Mouse (Mus musculus): ENCODE results near the gene Olfr1392.
A peak's percentile ranks its signal among the peaks of the same experiment; 100 is the strongest.
"Not testable (repeated sequence)": the region's sequence is repeated elsewhere in the genome, so short reads cannot be mapped to it uniquely, and the experiment has no call there.

Olfr1392 gene

GRCm38 (mm10) chr11:49252048-49252447 lies 33.0 kb upstream of the Olfr1392 start:
- no peak for DNase-seq (ENCODE audit: low spot score in 2 of 2)

- DNase-seq (ENCODE audit: low spot score in 2 of 2): no peak
These were observed 32.0 kb upstream of the Olfr1392 start for GRCm38 (mm10) chr11:49253035-49253434.

- no peak for DNase-seq (ENCODE audit: low spot score in 2 of 2)
These were observed 25.8 kb upstream of the Olfr1392 start for GRCm38 (mm10) chr11:49259296-49259695.

DNA sequence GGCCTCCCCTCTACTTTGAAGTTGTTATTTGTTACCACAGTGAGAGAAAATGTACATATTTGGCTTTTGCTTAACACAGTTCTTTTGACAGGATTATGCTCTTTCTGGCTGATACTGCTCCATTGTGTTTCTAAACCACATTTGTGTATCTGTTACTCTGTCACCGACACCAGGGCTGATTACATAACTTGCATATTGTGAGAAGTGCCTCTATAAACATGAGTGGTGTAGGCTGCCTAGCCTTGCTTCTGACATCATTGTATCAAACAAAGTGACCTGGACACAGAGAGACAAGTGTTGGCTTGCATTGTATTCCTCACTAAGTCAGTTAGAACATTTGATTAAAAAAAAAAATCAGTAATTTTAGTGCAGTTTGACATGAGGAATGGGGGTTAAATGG lies 25.3 kb upstream of the Olfr1392 start:
- DNase-seq (ENCODE audit: low spot score in 2 of 2): no peak

DNA sequence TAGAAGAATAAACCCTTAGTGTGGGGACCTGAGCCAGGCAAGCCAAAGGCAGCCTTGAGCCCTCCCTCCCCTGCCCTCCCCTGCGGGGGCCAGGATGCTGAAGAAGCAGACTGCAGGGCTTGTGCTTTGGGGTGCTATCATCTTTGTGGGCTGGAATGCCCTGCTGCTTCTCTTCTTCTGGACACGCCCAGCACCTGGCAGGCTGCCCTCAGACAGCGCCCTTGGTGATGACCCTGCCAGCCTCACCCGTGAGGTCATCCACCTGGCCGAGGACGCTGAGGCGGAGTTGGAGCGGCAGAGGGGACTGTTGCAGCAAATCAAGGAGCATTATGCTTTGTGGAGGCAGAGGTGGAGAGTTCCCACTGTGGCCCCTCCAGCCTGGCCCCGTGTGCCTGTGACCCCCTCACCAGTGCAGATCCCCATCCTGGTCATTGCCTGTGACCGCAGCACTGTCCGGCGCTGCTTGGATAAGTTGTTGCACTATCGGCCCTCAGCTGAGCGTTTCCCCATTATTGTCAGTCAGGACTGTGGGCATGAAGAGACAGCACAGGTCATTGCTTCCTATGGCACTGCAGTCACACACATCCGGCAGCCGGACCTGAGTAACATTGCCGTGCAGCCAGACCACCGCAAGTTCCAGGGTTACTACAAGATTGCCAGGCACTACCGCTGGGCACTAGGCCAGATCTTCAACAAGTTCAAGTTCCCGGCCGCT lies 24.3 kb upstream of the Olfr1392 start:
- no peak for DNase-seq (ENCODE audit: low spot score in 2 of 2)

DNA sequence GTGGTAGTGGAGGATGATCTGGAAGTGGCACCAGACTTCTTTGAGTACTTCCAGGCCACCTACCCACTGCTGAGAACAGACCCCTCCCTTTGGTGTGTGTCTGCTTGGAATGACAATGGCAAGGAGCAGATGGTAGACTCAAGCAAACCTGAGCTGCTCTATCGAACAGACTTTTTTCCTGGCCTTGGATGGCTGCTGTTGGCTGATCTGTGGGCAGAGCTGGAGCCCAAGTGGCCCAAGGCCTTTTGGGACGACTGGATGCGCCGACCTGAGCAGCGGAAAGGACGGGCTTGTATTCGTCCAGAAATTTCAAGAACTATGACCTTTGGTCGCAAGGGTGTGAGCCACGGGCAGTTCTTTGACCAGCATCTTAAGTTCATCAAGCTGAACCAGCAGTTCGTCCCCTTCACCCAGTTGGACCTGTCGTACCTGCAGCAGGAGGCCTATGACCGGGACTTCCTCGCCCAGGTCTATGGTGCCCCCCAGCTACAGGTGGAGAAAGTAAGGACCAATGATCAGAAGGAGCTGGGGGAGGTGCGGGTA lies 23.7 kb upstream of the Olfr1392 start:
- DNase-seq (ENCODE audit: low spot score in 2 of 2): no peak

GRCm38 (mm10) chr11:49262286-49262685 lies 22.8 kb upstream of the Olfr1392 start:
- DNase-seq (ENCODE audit: low spot score in 2 of 2): no peak

DNA sequence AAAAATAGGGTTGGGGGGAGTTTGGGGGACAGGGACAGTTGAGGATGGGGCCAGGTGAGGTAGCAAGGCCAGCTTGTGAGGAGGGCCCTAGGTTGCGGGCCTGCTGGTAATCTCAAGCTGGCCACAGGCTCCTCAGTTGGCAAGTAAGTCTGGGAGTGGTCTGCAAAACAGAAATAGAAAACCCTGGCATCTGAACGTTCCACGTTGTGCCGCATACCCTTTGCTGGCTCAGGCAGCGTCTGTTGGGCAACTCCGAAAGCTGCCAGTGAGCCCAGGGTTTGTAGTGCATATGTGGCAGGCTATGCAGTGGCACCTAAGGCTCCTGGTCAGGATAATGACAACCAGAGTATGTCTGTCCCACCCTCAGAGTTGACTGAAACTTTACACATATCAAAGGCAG lies 21.9 kb upstream of the Olfr1392 start:
- DNase-seq (ENCODE audit: low spot score in 2 of 2): no peak

- no peak for DNase-seq (ENCODE audit: low spot score in 2 of 2)
These were observed 21.0 kb upstream of the Olfr1392 start for GRCm38 (mm10) chr11:49264081-49264480.

DNA sequence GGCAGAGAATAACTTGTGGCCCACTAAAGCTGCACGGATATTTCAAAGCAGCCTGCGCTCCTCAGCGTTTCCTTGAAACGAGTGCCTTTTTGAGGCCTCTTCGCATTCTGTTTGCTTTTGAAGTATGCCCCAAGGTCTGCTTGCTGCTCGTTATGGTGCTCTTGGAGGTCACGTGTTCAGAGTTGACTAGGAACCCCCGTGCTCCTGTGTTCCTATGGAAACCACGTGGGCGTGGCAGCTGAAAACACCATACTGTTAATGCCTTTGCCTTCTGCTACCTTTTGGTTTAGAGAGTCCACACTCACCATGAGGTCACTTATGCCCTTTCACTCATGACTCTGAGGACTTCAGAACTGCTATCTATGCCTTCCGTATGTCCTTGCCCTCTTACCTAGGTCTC lies 20.5 kb upstream of the Olfr1392 start:
- no peak for DNase-seq (ENCODE audit: low spot score in 2 of 2)

GRCm38 (mm10) chr11:49265101-49265500 lies 20.0 kb upstream of the Olfr1392 start:
- no peak for DNase-seq (ENCODE audit: low spot score in 2 of 2)

DNA sequence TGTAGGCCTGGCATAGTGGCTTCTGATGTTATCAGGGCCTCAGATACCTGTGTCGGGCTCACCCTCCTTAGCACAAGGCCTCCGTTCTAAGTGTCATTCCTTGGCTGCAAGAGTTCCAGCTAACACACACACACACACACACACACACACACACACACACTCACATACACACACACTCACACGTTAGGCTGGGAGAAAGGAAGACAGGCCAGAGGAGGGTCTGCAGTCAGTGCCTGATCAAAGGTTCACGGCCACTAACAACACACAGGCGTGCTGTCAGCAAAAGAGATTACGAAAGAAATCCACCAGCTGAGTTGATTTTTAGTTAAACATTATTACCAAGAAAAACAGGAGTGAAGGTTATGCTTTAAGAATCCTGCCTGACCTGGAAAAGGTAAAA lies 18.4 kb upstream of the Olfr1392 start:
- DNase-seq (ENCODE audit: low spot score in 2 of 2): no peak

- no peak for DNase-seq (ENCODE audit: low spot score in 2 of 2)
These were observed 17.8 kb upstream of the Olfr1392 start for GRCm38 (mm10) chr11:49267316-49267715.

- no peak for DNase-seq (ENCODE audit: low spot score in 2 of 2)
These were observed 17.0 kb upstream of the Olfr1392 start for GRCm38 (mm10) chr11:49267970-49268579.

- no peak for DNase-seq (ENCODE audit: low spot score in 2 of 2)
These were observed 15.3 kb upstream of the Olfr1392 start for GRCm38 (mm10) chr11:49269761-49270160.

DNA sequence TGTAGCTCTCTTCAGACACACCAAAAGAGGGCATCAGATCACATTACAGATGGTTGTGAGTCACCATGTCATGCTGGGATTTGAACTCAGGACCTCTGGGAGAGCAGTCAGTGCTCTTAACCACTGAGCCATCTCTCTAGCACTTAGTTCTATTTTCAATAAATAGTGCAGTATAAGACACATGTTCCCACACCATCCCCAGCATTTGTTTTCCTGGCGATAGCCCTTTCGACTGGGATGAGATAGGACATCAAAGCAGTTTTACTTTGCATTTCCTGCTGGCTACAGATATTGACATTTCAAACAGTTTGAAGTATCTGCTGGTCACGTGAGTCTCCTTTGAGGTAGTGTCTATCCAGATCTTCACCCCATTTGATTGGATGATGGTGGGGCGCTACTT lies 14.7 kb upstream of the Olfr1392 start:
- DNase-seq (ENCODE audit: low spot score in 2 of 2): no peak

DNA sequence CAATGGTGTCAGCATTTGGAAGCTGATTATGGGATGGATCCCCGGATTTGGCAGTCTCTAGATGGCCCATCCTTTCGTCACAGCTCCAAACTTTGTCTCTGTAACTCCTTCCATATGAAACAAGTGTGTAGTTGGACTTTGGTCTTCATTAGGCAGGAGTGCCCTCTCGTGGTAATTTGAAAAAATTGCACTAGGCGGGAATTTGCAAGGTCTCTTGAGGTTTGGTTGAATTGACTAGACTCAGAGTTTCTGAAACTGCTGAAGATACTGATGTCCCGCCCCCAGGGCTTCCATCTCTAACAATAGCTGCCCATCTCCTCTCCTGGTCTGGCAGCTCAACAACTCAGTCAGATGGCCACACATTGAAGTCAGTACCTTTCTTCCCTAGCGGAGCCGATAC lies 13.7 kb upstream of the Olfr1392 start:
- DNase-seq (ENCODE audit: low spot score in 2 of 2): no peak

DNA sequence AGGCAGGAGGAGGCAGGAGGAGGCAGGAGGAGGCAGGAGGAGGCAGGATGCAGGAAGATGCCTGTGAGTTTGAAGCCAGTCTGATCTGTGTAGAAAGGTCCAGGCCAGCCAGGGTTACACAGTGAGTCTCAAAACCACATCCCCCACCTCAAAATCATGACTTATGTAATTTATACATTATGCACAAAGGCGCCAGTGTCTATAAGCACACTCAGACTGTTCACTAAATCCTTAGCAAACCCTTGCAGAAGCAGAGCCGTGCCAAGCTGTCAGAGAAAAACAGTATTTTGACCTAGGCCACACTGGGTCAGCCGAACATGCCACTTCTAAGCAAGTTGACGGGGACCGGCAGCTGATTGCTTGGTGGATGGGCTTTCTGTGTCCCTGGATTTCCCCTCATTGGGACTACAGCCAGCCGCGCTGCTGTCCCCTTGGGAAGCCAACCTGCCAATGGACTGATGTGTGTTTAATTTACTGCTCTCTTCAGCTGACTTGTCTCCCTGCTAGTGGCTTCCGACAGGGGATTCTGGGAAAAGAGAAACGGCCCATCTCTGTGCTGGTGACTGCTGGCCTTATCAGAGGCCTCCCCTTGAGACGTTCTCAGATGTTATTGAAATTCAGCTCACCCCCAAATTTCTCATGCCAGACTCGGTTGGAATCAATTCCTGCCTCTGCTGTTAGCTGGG lies 11.1 kb upstream of the Olfr1392 start:
- DNase-seq (ENCODE audit: low spot score in 2 of 2): no peak

- DNase-seq (ENCODE audit: low spot score in 2 of 2): no peak
These were observed 6.9 kb upstream of the Olfr1392 start, which contains the start of gene Olfr1393 for GRCm38 (mm10) chr11:49278222-49278621. Gene Olfr1393, plus strand, starts transcription at chr11:49278304.

DNA sequence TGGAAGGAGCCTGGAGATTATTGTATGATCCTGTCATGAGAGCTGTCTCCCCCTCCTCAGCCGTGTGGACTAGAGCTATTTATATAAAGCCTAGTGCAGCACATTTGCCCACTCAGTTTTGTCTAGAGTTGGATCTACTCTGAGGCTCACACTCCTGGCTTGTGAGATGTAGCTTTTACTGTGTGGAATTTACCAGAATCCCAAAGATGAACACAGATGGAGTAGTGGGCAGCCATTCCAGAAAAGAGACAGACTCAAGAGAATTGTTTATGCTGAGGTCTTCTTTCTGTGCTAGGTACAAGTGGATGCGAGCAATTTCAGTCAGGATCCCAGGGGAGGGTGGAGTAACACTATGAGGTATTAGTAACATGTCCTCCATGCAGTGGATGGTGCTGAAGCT lies 2.2 kb downstream of the Olfr1392 start:
- peak; percentile 22 to 54 for DNase-seq (ENCODE audit: low spot score in 2 of 2)

GRCm38 (mm10) chr11:49292777-49293176 lies 7.7 kb downstream of the Olfr1392 start:
- DNase-seq (ENCODE audit: low spot score in 2 of 2): peak; percentile 35 to 61

DNA sequence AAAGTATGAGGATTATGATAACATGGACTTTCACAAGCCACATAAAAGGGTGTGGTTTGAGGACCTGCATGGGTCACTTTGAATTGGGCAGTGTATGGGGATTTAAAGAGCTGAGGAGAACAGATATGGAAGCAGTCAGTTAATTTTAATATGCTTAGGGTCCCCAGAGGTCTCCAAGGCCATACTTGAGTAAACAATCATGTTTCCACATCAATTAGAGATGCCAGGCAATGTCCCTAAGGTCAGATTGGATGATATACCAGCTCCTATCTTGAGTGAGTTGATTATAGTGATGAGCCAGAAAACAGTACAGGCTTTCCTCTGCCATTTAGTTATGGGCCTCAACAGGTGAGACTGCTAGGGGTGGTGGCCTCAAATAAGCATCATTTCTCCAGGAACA lies 19.4 kb downstream of the Olfr1392 start, which contains the start of gene Olfr10:
TSS of gene Olfr10 (plus strand) at position 301 of the 400 bp plus-strand sequence.
- DNase-seq (ENCODE audit: low spot score in 2 of 2): no peak

DNA sequence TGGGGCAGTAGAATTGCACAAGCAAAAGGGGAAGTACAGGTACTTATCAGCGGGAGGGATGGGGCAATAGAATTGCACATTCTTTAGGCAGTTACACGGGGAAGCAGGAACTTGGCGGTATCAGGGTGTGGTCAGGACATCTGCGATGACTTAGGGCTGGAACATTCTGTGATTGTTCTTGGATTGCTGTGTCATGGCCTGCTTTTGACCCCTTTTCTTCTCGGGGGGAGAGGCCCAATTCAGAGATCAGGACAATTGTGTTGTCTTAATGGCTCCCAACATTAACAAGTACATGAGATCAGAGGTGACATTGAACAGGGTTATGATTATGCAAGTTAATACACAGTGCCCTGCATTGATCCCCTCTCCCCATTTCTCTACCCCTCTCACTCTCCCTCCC lies 23.5 kb downstream of the Olfr1392 start:
- not testable (repeated sequence) for DNase-seq (ENCODE audit: low spot score in 2 of 2)

Measured in right cerebral cortex, postnatal 36 days (tissue).